Mouse (Mus musculus) mouse embryonic stem cell (cell line): ENCODE data around the gene Cdc20.

Experiments used
- in situ Hi-C, 2 experiments: fragments of 300-500 bp; cut with MboI; formaldehyde crosslinking; loops; 1 replicate in 1 of 2; 3 replicates in 1 of 2; pipeline ENCODE4 v1.14.3; 2019 to 2020; ENCODE audit warnings: low sequenced_read_pairs in 2 of 2, low pct_unique_long_range_greater_than_20kb in 1 of 2, mixed read lengths in 1 of 2; ENCODE audit not compliant: unreplicated experiment in 1 of 2

The Cdc20 gene

GRCm38 (mm10) chr4:118436820-118437603, at the start of gene Cdc20:
Cdc20 (minus strand) TSS chr4:118437352.
- in situ Hi-C loops, result no loop called here

GRCm38 (mm10) chr4:118476773-118477530, 39.8 kb upstream of the Cdc20 start:
- in situ Hi-C loops, result no loop called here

- in situ Hi-C loops, result no loop called here
Measured at GRCm38 (mm10) chr4:118472687-118473086, 35.5 kb upstream of the Cdc20 start.

- in situ Hi-C loops, result no loop called here
Measured at GRCm38 (mm10) chr4:118471281-118471680, 34.1 kb upstream of the Cdc20 start.

GRCm38 (mm10) chr4:118465697-118466163, 28.6 kb upstream of the Cdc20 start:
- in situ Hi-C loops, result no loop called here

GRCm38 (mm10) chr4:118464956-118465355, 27.8 kb upstream of the Cdc20 start:
- in situ Hi-C loops, result no loop called here

- in situ Hi-C loops, result no loop called here
Measured at GRCm38 (mm10) chr4:118457345-118457975, 20.3 kb upstream of the Cdc20 start, which contains the start of gene Mpl. Mpl (minus strand) TSS chr4:118457513.

GRCm38 (mm10) chr4:118446415-118447153, 9.4 kb upstream of the Cdc20 start:
- in situ Hi-C loops, result loop anchor here in 1 of 2 experiments (5.0 kb wide), 1 partner anchor 41 kb away; no protein-coding TSS in a partner anchor

- in situ Hi-C loops, result loop anchor here in 1 of 2 experiments (5.0 kb wide), 1 partner anchor 41 kb away; no protein-coding TSS in a partner anchor
Measured at GRCm38 (mm10) chr4:118445781-118446414, 8.7 kb upstream of the Cdc20 start.

GRCm38 (mm10) chr4:118445088-118445487, 7.9 kb upstream of the Cdc20 start:
- in situ Hi-C loops, result loop anchor here in 1 of 2 experiments (5.0 kb wide), 1 partner anchor 42 kb away; no protein-coding TSS in a partner anchor

GRCm38 (mm10) chr4:118437829-118438253, 689 bp upstream of the Cdc20 start:
- in situ Hi-C loops, result no loop called here

- in situ Hi-C loops, result no loop called here
Measured at GRCm38 (mm10) chr4:118432332-118432731, 4.8 kb downstream of the Cdc20 start.

- in situ Hi-C loops, result no loop called here
Measured at GRCm38 (mm10) chr4:118429215-118429895, 7.8 kb downstream of the Cdc20 start.

GRCm38 (mm10) chr4:118428531-118429214, 8.5 kb downstream of the Cdc20 start:
- in situ Hi-C loops, result no loop called here

GRCm38 (mm10) chr4:118427768-118428451, 9.2 kb downstream of the Cdc20 start, which contains the start of gene Elovl1:
Elovl1 (plus strand) TSS chr4:118428093.
- in situ Hi-C loops, result no loop called here

- in situ Hi-C loops, result no loop called here
Measured at GRCm38 (mm10) chr4:118427415-118427767, 9.8 kb downstream of the Cdc20 start.
